Mouse (Mus musculus) heart, adult 2 months (tissue): Measurements from ENCODE around the gene Il6ra.

ENCODE experiments used
- CTCF ChIP-seq: fragments of 200-600 bp; IDR thresholded peaks from 2 replicates; pipeline ENCODE4 v1.8.1; 2022; ENCODE audit warnings: antibody characterized with exemption, mild to moderate bottlenecking, moderate library complexity
- POLR2A ChIP-seq: fragments of 200-500 bp; IDR thresholded peaks from 2 replicates; pipeline ENCODE4 v1.6.1; 2011; ENCODE audit warnings: mild to moderate bottlenecking, low read depth, low read length, control low read depth; ENCODE audit not compliant: insufficient read depth

DNA sequence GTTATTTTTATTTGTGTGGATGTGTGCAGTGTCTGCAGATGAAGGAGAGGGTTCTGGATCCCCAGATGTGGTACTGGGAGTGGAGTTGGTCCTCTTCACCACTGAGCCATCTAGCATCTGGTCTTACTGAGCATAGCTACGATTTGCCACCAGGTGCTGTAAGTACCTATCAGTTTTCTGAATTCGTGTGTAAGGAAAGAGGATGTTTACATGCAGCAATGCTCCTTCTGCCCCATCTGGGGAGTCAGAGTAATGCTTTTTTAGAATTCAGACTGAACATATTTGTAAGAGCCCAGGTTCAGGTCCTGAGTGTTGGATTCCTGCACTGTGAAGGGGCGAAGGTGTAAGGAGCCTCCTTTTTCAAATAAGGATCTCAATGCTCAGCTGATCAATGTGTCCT is 53.1 kb downstream of the Il6ra start:
- TF ChIP-seq CTCF (no peak), POLR2A (no peak)
